Mouse (Mus musculus): ENCODE measurements around the gene Orai3.

GRCm38 (mm10) chr7:127761026-127761425 is 8.6 kb upstream of the Orai3 start:
- peak; percentile 80 for TF ChIP-seq CTCF (IDR thresholded peaks at IDR 0.05; ENCODE audit: low read depth, low read length)
- TF ChIP-seq POLR2A (IDR thresholded peaks at IDR 0.05; ENCODE audit: borderline replicate concordance, low read depth, low read length), result no peak
